Mouse (Mus musculus): ENCODE measurements around the gene Phpt1. TPM values are rescaled to one million over a fixed set of nuclear protein-coding genes. Genes with fewer than 3 reads are reported as not detected.
"Not testable (repeated sequence)": the region's sequence is repeated elsewhere in the genome, so short reads cannot be mapped to it uniquely, and the experiment has no call there.

Gene Phpt1
- total and polyA plus RNA-seq, 3 experiments: 34.7 to 73.7 TPM; not detected in 1

DNA sequence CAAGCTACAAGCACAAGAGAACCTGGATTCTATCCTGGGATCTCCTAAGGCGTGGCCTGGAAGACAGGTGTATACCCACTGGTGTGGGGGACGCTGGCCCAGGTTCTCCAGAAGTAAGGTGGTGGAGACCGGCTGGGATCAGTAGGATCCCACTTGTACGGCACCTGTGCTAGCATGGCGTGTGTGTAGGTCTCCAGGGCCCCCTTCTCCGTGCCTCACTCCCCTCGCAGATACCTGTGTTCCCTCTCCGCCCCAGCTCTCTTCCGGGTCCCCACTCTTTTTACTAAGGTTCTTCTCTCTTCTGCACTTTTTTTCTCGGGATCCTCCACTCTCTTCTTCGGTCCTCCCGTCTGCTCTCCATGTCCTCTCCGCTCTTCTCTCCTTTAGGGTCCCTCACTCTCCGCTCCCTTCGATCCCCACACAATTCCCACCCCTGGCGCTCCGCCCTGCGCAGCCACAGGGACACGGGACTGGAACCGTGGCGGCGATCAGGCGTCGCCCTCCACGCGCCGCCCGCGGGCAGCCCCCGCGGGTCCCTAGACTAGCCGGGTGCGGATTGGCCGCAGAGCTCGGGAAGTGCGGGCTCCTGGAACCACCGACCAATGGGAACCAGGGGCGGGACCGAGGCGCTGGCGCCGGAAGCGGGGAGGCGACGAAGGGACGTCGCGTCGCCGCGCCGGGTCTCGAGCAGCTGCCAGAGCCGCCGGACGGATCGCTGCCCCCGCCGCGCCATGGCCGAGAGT is 17.6 kb downstream of the Phpt1 start, which contains the start of gene Edf1 (continued):
- TF ChIP-seq ZMIZ1 (IDR thresholded peaks at IDR 0.05; ENCODE audit: low read depth, low read length): peak; percentile 74
- TF ChIP-seq TAL1 (IDR thresholded peaks at IDR 0.05; ENCODE audit: low read length): no peak
- peak; percentile 51; the same call in 1 of the 2 replicates for TF ChIP-seq ELF1 (IDR thresholded peaks at IDR 0.05; ENCODE audit: low read depth, low read length)
- no peak for TF ChIP-seq ZC3H11A (IDR thresholded peaks at IDR 0.05; ENCODE audit: low read depth, low read length)
- peak; percentile 89 for TF ChIP-seq POLR2AphosphoS2 (IDR thresholded peaks at IDR 0.05; ENCODE audit: low read length)
- TF ChIP-seq POLR2A (IDR thresholded peaks at IDR 0.05; ENCODE audit: control insufficient read depth in 1 of 2, insufficient read depth in 1 of 2, low read depth in 1 of 2, low read length in 2 of 2, poor library complexity in 1 of 2): peak; percentile 97
- peak; percentile 67 for TF ChIP-seq MAZ (IDR thresholded peaks at IDR 0.05; ENCODE audit: low read depth, low read length)
- TF ChIP-seq RAD21 (IDR thresholded peaks at IDR 0.05; ENCODE audit: low read depth, low read length): no peak
- TF ChIP-seq MEF2A (IDR thresholded peaks at IDR 0.05; ENCODE audit: extremely low read depth, insufficient replicate concordance, low read depth, low read length, poor library complexity, severe bottlenecking): no peak
- TF ChIP-seq ETS1 (IDR thresholded peaks at IDR 0.05; ENCODE audit: low read depth, low read length): no peak
- no peak for TF ChIP-seq POLR2AphosphoS5 (IDR thresholded peaks at IDR 0.05; ENCODE audit: borderline replicate concordance, low read depth, low read length)
- no peak for TF ChIP-seq BHLHE40 (IDR thresholded peaks at IDR 0.05; ENCODE audit: borderline replicate concordance, low read depth, low read length)
- peak; percentile 59; the same call in 1 of the 2 replicates for TF ChIP-seq MYC (IDR thresholded peaks at IDR 0.05; ENCODE audit: low read depth, low read length)
- no peak for TF ChIP-seq E2F4 (IDR thresholded peaks at IDR 0.05; ENCODE audit: borderline replicate concordance, low read depth, low read length)
- TF ChIP-seq USF1 (IDR thresholded peaks at IDR 0.05; ENCODE audit: low read depth, low read length): 0 out of 2 replicates have a peak, but pooled peaks have one; percentile 28

GRCm38 (mm10) chr2:25556296-25556695 is 18.7 kb downstream of the Phpt1 start:
- H3K27me3 ChIP-seq (ENCODE audit: control insufficient read depth in 1 of 2, insufficient read depth in 2 of 2, low read length in 2 of 2): no peaks in the 10 kb centered on the region
- peaks cover 5 to 12% of the 10 kb centered on the region in 2 experiments for H3K36me3 ChIP-seq (ENCODE audit: control insufficient read depth in 1 of 2, insufficient read depth in 2 of 2, low read length in 2 of 2)
- H3K4me1 ChIP-seq (ENCODE audit: control insufficient read depth in 1 of 2, insufficient read depth in 2 of 2, low read length in 2 of 2): peaks cover 8 to 10% of the 10 kb centered on the region in 2 experiments
- H3K4me3 ChIP-seq (ENCODE audit: control insufficient read depth in 1 of 2, insufficient read depth in 1 of 2, low read depth in 2 of 2, low read length in 2 of 2): no peak overlapping the region; a peak in 1 of 4 replicates
- no peaks in the 10 kb centered on the region for H3K9me3 ChIP-seq (replicated peaks; ENCODE audit: insufficient read depth, low read length)
- no peak for DNase-seq (ENCODE audit: low read depth, low spot score)
- TF ChIP-seq ZMIZ1 (IDR thresholded peaks at IDR 0.05; ENCODE audit: low read depth, low read length) (no peak), UBTF (IDR thresholded peaks at IDR 0.05; ENCODE audit: borderline replicate concordance, insufficient read depth, low read depth, low read length) (no peak), POLR2AphosphoS5 (IDR thresholded peaks at IDR 0.05; ENCODE audit: borderline replicate concordance, low read depth, low read length) (no peak), HCFC1 (IDR thresholded peaks at IDR 0.05; ENCODE audit: low read depth, low read length) (no peak), POLR2AphosphoS2 (IDR thresholded peaks at IDR 0.05; ENCODE audit: low read length) (no peak), MEF2A (IDR thresholded peaks at IDR 0.05; ENCODE audit: extremely low read depth, insufficient replicate concordance, low read depth, low read length, poor library complexity, severe bottlenecking) (no peak), MYC (IDR thresholded peaks at IDR 0.05; ENCODE audit: low read depth, low read length) (no peak), NRF1 (IDR thresholded peaks at IDR 0.05; ENCODE audit: insufficient read depth, low read depth, low read length, poor library complexity, severe bottlenecking) (no peak), MAFK (IDR thresholded peaks at IDR 0.05; ENCODE audit: borderline replicate concordance, low read depth, low read length) (no peak), GABPA (IDR thresholded peaks at IDR 0.05; ENCODE audit: low read depth, low read length) (no peak), MXI1 (IDR thresholded peaks at IDR 0.05; ENCODE audit: low read depth, low read length) (no peak), SIN3A (IDR thresholded peaks at IDR 0.05; ENCODE audit: low read length) (no peak), CHD2 (IDR thresholded peaks at IDR 0.05; ENCODE audit: low read length) (no peak), ELF1 (IDR thresholded peaks at IDR 0.05; ENCODE audit: low read depth, low read length) (no peak), BHLHE40 (IDR thresholded peaks at IDR 0.05; ENCODE audit: borderline replicate concordance, low read depth, low read length) (no peak), EP300 (IDR thresholded peaks at IDR 0.05; ENCODE audit: low read depth in 1 of 2, low read length in 2 of 2) (no peak), ETS1 (IDR thresholded peaks at IDR 0.05; ENCODE audit: low read depth, low read length) (no peak), CHD1 (IDR thresholded peaks at IDR 0.05; ENCODE audit: low read depth, low read length) (no peak), USF1 (IDR thresholded peaks at IDR 0.05; ENCODE audit: low read depth, low read length) (no peak)
- no peak overlapping the region for H3K27ac ChIP-seq (ENCODE audit: control insufficient read depth, low read depth, low read length)
- H3K9ac ChIP-seq (ENCODE audit: control insufficient read depth, low read depth, low read length, poor library complexity, severe bottlenecking): no peak overlapping the region
- peaks cover 20% of the 10 kb centered on the region for H3K79me2 ChIP-seq (ENCODE audit: control insufficient read depth, insufficient read depth, low read length, poor library complexity)

GRCm38 (mm10) chr2:25555479-25555878 is 19.5 kb downstream of the Phpt1 start:
- DNase-seq (ENCODE audit: low read depth, low spot score); H3K9ac ChIP-seq (ENCODE audit: control insufficient read depth, low read depth, low read length, poor library complexity, severe bottlenecking); H3K27ac ChIP-seq (ENCODE audit: control insufficient read depth, low read depth, low read length); H3K4me3 ChIP-seq (ENCODE audit: control insufficient read depth in 1 of 2, insufficient read depth in 1 of 2, low read depth in 2 of 2, low read length in 2 of 2); H3K9me3 ChIP-seq (replicated peaks; ENCODE audit: insufficient read depth, low read length); H3K27me3 ChIP-seq (ENCODE audit: control insufficient read depth in 1 of 2, insufficient read depth in 2 of 2, low read length in 2 of 2): not testable (repeated sequence)
- Histone ChIP-seq H3K36me3 (ENCODE audit: control insufficient read depth in 1 of 2, insufficient read depth in 2 of 2, low read length in 2 of 2) (peaks cover 3 to 12% of the 10 kb centered on the region in 2 experiments), H3K4me1 (ENCODE audit: control insufficient read depth in 1 of 2, insufficient read depth in 2 of 2, low read length in 2 of 2) (peaks cover 8 to 10% of the 10 kb centered on the region in 2 experiments), H3K79me2 (ENCODE audit: control insufficient read depth, insufficient read depth, low read length, poor library complexity) (peaks cover 20% of the 10 kb centered on the region)
